Mouse (Mus musculus) MEL-GATA-1-ER (cell line): ENCODE results near the gene Gimap9.

Source experiments
- DNase-seq: peaks from one replicate; pipeline ENCODE4 v3.0.0-alpha.2; 2012; ENCODE audit warnings: low read depth; ENCODE audit errors: extremely low read depth

Gene Gimap9

GRCm38 (mm10) chr6:48689320-48689719 lies 13.4 kb downstream of the Gimap9 start:
- no peak for DNase-seq

- no peak for DNase-seq
Observed at GRCm38 (mm10) chr6:48692962-48693361, 17.0 kb downstream of the Gimap9 start.

DNA sequence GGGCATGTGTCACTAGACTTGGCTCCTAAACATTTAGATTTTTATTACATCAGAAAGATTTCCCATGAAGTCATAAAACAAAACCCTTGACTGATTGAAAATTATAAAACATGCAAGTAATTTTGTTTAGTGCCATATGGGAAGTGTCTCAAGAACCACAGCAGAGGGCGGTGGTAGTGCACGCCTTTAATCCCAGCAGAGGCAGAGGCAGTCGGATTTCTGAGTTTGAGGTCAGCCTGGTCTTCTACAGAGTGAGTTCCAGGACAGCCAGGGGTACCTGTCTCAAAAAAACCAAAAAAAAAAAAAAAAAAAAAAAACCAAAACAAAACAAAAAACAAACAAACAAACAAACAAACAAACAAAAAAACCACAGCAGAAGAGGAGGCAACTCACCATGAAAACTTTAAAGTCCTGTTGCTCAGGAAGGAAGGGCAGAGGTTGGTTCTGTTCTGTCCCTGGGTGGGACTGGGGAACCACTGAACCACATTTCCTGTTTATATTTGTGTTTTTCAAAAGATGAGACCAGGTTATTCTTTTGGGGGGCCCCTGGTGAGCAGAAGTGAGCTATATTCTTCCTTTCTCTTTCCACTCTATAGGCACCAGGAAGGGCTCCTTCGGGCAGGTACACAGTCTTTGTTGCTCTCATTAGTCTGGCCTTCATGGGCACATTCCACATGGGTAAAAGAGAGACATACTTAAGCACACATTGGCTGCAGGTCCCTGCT lies 21.1 kb downstream of the Gimap9 start:
- DNase-seq = no peak

DNA sequence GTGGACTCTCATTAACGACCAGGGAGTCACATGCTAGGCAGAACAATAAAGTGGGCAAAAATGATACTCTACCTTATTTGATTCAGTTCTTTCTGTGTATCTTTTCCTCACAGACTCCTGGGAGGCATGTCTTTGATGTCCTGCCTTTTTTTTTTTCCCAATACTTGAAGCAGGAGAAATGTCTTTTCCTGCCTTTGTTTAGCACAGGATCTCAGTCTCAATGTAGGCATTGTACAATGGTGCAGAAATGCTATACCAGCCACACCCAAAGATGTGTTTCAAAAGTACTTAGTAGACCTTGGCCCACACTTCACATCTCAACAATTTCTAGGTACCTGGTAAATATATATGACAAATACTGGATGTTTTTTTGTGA lies 21.6 kb downstream of the Gimap9 start:
- no peak for DNase-seq

DNA sequence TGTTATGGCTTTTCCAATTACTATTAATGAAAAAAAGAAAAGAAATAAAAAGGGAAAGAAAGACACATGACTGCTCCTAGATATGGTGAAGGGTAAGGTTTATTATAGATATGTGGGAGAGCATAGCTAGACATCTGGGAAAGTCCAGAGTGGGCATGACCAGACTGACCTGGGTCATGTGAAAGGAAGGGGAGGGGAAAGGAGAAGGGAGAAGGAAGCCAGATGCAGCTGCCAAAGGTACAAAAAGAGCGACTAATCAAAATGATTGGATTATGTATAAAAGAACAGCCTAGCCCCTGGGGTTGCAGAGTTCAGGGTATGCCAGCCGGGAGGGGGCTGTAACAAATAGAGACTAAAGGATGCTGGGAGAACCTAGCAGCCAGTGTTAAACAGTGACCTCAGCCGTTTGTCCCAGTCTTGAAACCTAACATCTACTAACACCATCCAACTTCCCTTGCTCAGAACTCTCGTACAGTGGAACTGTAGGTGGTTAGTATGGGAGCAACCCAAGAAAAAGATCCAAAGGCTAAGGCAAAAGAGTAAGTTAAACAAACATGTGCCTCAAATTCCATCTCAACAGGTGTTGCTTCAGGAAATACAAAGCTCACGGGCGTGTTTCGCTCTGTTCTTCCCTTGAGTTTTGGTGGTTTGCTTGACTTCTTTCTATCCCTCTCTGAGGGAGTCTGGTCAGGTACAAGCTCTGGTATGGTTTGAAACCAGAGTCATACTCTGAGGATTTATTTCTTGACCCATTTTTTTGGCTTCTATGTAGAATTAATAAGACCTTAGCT lies 22.3 kb downstream of the Gimap9 start:
- no peak for DNase-seq

DNA sequence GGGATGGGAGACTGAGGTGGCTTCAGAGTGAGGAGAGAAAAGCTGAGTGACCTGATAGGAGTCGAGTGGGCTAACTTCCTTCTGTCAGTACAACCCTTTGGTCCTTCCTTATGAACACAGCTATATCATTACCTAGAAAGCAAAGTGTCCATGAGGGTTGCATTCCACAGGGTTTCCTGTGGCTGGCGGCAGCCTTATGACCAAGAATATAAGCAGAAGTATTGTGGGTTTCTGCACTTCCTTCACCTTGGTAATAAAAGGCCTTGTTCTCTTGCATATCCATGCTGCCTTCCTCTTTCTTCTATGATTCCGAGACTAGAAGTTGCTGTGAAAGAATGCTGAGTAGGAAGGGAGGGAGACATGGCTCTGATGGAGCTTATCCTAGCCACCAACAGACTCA lies 23.0 kb downstream of the Gimap9 start:
- no peak for DNase-seq

GRCm38 (mm10) chr6:48700251-48701075 lies 24.5 kb downstream of the Gimap9 start:
- peak; percentile 10 for DNase-seq

GRCm38 (mm10) chr6:48702146-48702545 lies 26.2 kb downstream of the Gimap9 start:
- DNase-seq = no peak

GRCm38 (mm10) chr6:48702601-48703000 lies 26.7 kb downstream of the Gimap9 start:
- no peak for DNase-seq

GRCm38 (mm10) chr6:48704146-48704545 lies 28.2 kb downstream of the Gimap9 start:
- DNase-seq = no peak

DNA sequence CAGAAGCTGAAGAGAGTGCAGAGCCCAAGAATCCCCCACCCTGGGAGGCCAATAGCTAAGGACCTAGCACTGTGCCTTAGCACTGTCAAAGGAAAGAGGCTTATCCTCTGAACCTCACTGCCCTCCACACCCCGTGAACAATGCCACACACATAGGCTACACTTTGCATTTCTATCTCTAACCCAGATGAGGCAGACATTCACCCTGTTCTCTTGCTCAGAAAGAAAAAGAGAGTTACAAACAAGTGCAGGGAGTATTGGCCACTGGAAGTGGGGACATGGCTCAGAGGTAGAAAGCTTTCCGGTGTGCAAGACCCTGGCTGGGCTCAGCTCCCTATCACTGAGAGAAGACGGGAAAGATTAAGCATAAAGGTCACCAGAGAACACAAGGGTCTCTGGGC lies 30.2 kb downstream of the Gimap9 start:
- no peak for DNase-seq

DNA sequence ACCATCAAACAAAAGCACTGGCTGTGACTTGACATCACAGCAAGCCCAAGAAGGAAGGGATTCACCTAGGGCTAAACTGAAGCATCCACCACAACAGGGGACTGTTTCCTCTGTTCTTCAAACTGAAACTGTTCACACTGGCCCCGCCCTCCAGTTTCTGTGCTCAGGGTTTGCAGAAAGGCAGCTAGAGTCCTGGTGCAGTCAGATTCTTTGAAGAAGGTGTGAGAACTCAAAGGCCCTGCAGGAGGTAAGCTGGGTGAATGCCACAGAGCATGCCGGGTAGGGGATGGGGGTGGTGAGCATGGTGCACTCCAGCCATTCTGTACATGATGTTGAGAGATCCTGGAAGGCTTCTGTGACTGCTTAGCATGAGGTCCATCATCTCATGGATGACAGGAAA lies 42.5 kb downstream of the Gimap9 start, which contains the start of the genes Gm28053 and Gimap7:
TSS of gene Gm28053 (plus strand) at position 153 of the 400 bp plus-strand sequence.
TSS of gene Gimap7 (plus strand) at position 167 of the 400 bp plus-strand sequence.
- DNase-seq = no peak

GRCm38 (mm10) chr6:48720326-48720725 lies 44.4 kb downstream of the Gimap9 start:
- DNase-seq = no peak

DNA sequence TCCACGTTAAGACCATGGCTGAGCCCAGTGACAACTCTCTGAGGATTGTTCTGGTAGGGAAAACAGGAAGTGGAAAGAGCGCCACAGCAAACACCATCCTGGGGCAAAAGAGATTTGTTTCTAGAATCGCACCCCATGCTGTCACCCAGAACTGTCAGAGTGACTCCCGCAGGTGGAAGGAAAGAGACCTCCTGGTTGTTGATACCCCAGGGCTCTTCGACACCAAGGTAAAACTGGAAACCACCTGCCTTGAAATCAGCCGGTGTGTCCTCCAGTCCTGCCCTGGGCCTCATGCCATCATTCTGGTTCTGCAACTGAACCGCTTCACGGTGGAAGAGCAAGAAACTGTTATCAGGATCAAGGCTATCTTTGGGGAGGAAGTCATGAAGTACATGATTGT lies 47.5 kb downstream of the Gimap9 start:
- no peak for DNase-seq

DNA sequence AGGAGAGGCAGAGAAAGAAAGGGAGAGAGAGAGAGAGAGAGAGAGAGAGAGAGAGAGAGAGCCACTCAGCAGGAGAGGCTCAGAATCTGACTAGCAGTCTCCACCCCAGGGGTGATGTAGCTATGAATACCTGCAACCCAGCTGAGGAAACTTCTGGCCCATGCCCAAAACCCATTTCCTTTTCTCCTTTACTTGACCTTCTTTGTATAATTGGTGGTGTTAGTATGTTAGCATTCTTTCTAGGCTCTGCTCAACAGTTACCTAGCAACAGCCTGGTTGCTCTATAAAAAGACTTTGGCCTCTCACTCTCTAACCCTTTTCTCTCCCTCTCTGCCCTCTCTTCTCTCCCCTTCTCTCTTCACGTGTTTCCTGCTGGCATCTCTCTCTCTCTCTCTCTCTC lies 49.5 kb downstream of the Gimap9 start:
- no peak for DNase-seq

GRCm38 (mm10) chr6:48727761-48728160 lies 51.8 kb downstream of the Gimap9 start:
- DNase-seq = no peak
